Mouse (Mus musculus) heart, embryonic 16.5 days (tissue): ENCODE measurements at regions not wholly inside any gene's neighbourhood (a gene's known extent, or its start where the extent isn't known, plus 50 kb on each side); places are given as distances from the start of the nearest gene placed in this dataset.
"Not testable (repeated sequence)": the region's sequence is repeated elsewhere in the genome, so short reads cannot be mapped to it uniquely, and the experiment has no call there.

ENCODE experiments used
- ATAC-seq: fragments of 200-750 bp; cut with Nextera tagmentation; replicated peaks from 2 replicates; pipeline ENCODE4 v1.8.0; 2017; ENCODE audit warnings: moderate number of reproducible peaks; ENCODE audit not compliant: insufficient read depth, low FRiP score; ENCODE audit errors: extremely low read depth
- H3K27ac ChIP-seq: fragments of 300-500 bp; sonication (generic); 2 replicates; pipeline ENCODE4 v1.5.1; 2014; ENCODE audit warnings: mild to moderate bottlenecking, low read length, control low read depth, moderate library complexity
- H3K27me3 ChIP-seq: fragments of 300-500 bp; sonication (generic); 2 replicates; pipeline ENCODE4 v1.6.1; 2014; ENCODE audit warnings: low read length, mixed read lengths; ENCODE audit not compliant: control insufficient read depth, insufficient read depth
- H3K36me3 ChIP-seq: fragments of 300-500 bp; sonication (generic); 2 replicates; pipeline ENCODE4 v1.6.1; 2014; ENCODE audit not compliant: control insufficient read depth, insufficient read depth
- H3K4me1 ChIP-seq: fragments of 300-500 bp; sonication (generic); 2 replicates; pipeline ENCODE4 v1.6.1; 2014; ENCODE audit warnings: low read length, mixed read lengths; ENCODE audit not compliant: control insufficient read depth, insufficient read depth
- H3K4me2 ChIP-seq: fragments of 300-500 bp; sonication (generic); 2 replicates; pipeline ENCODE4 v1.6.1; 2014; ENCODE audit warnings: low read depth, mild to moderate bottlenecking, control low read depth, low read length
- H3K4me3 ChIP-seq: fragments of 300-500 bp; sonication (generic); 2 replicates; pipeline ENCODE4 v1.5.1; 2014; ENCODE audit warnings: mild to moderate bottlenecking, control low read depth, low read length
- H3K9ac ChIP-seq: fragments of 300-500 bp; sonication (generic); 2 replicates; pipeline ENCODE4 v1.6.1; 2014; ENCODE audit warnings: low read length, control low read depth
- H3K9me3 ChIP-seq: fragments of 300-500 bp; sonication (generic); replicated peaks from 2 replicates; pipeline ENCODE4 v1.6.1; 2016; ENCODE audit warnings: low read length; ENCODE audit not compliant: control insufficient read depth
- WGBS: fragments of 180-500 bp; shearing (Covaris S2); extraction: QIAGEN DNeasy Blood & Tissue Kit; methylation state at CpG from one replicate; pipeline ENCODE4 v1.1.7; 2014; 5-methylcytosine and 5-hydroxymethylcytosine counted together

- H3K27ac ChIP-seq: no peak overlapping the region
- H3K4me3 ChIP-seq: no peak overlapping the region
- H3K27me3 ChIP-seq: no peaks in the 10 kb centered on the region
- no peak overlapping the region for H3K4me2 ChIP-seq
- no peaks in the 10 kb centered on the region for H3K4me1 ChIP-seq
- ATAC-seq: 0 out of 2 replicates have a peak, but pooled peaks have one; percentile 32
- 43% methylated on average over 6 of the region's 6 CpGs for WGBS
- no peaks in the 10 kb centered on the region for H3K36me3 ChIP-seq
- H3K9me3 ChIP-seq: no peaks in the 10 kb centered on the region
- H3K9ac ChIP-seq: no peak overlapping the region
These were observed 95.6 kb upstream of the Thpo start for GRCm38 (mm10) chr16:20829732-20830435.

- Histone ChIP-seq H3K4me3 (no peak overlapping the region), H3K36me3 (no peaks in the 10 kb centered on the region), H3K4me2 (no peak overlapping the region), H3K27me3 (no peaks in the 10 kb centered on the region), H3K9me3 (no peaks in the 10 kb centered on the region), H3K4me1 (no peaks in the 10 kb centered on the region), H3K27ac (no peak overlapping the region), H3K9ac (no peak overlapping the region)
- no peak for ATAC-seq
- 74% methylated on average over 5 of the region's 5 CpGs for WGBS
These were observed 94.9 kb upstream of the Thpo start for GRCm38 (mm10) chr16:20828996-20829731.

- ATAC-seq: no peak
These were observed 89.9 kb upstream of the Thpo start for GRCm38 (mm10) chr16:20824226-20824625.

GRCm38 (mm10) chr16:20820939-20821338 lies 86.6 kb upstream of the Thpo start:
- Histone ChIP-seq H3K4me1 (peaks cover 13% of the 10 kb centered on the region), H3K9ac (no peak overlapping the region), H3K9me3 (no peaks in the 10 kb centered on the region), H3K4me3 (no peak overlapping the region), H3K27me3 (no peaks in the 10 kb centered on the region), H3K36me3 (no peaks in the 10 kb centered on the region), H3K4me2 (no peak overlapping the region), H3K27ac (no peak overlapping the region)
- ATAC-seq: no peak

More at GRCm38 (mm10) chr16:20824226-20824625, 89.9 kb upstream of the Thpo start:
- Histone ChIP-seq H3K9me3 (no peaks in the 10 kb centered on the region), H3K4me1 (peaks cover under 1% of the 10 kb centered on the region; the same call in 1 of the 2 replicates), H3K27ac (no peak overlapping the region), H3K4me3 (no peak overlapping the region), H3K36me3 (no peaks in the 10 kb centered on the region), H3K4me2 (no peak overlapping the region), H3K27me3 (no peaks in the 10 kb centered on the region), H3K9ac (no peak overlapping the region)
- WGBS: 75% methylated on average over 7 of the region's 7 CpGs

- 74% methylated on average over 3 of the region's 3 CpGs for WGBS
- H3K4me1 ChIP-seq: peaks cover 13% of the 10 kb centered on the region
These were observed 85.3 kb upstream of the Thpo start for GRCm38 (mm10) chr16:20819568-20819967.

GRCm38 (mm10) chr16:20818711-20819189 lies 84.4 kb upstream of the Thpo start:
- peak; percentile 28; the same call in 1 of the 2 replicates for ATAC-seq
- WGBS: 12% methylated on average over 5 of the region's 5 CpGs
- H3K4me2 ChIP-seq: peak overlapping the region; percentile 42
- no peaks in the 10 kb centered on the region for H3K27me3 ChIP-seq
- H3K4me1 ChIP-seq: peaks cover 13% of the 10 kb centered on the region
- H3K36me3 ChIP-seq: no peaks in the 10 kb centered on the region
- no peak overlapping the region; the same call in 1 of the 2 replicates for H3K27ac ChIP-seq
- H3K4me3 ChIP-seq: no peak overlapping the region; the same call in 1 of the 2 replicates
- H3K9me3 ChIP-seq: 0 out of 2 replicates have a peak, but pooled peaks cover 6% of the 10 kb centered on the region
- no peak overlapping the region for H3K9ac ChIP-seq

More at GRCm38 (mm10) chr16:20819568-20819967, 85.3 kb upstream of the Thpo start:
- Histone ChIP-seq H3K36me3 (no peaks in the 10 kb centered on the region), H3K4me3 (no peak overlapping the region), H3K27me3 (no peaks in the 10 kb centered on the region), H3K9me3 (0 out of 2 replicates have a peak, but pooled peaks cover 6% of the 10 kb centered on the region), H3K27ac (no peak overlapping the region), H3K4me2 (no peak overlapping the region), H3K9ac (no peak overlapping the region)
- no peak for ATAC-seq

- no peak overlapping the region for H3K4me3 ChIP-seq
- H3K4me1 ChIP-seq: peaks cover 13% of the 10 kb centered on the region
- H3K4me2 ChIP-seq: no peak overlapping the region
- H3K27me3 ChIP-seq: no peaks in the 10 kb centered on the region
- no peak for ATAC-seq
- 75% methylated on average over 2 of the region's 2 CpGs for WGBS
- no peak overlapping the region for H3K9ac ChIP-seq
- 0 out of 2 replicates have a peak, but pooled peaks cover 6% of the 10 kb centered on the region for H3K9me3 ChIP-seq
- H3K27ac ChIP-seq: no peak overlapping the region
- H3K36me3 ChIP-seq: no peaks in the 10 kb centered on the region
These were observed 80.7 kb upstream of the Thpo start for GRCm38 (mm10) chr16:20814976-20815375.

GRCm38 (mm10) chr16:20814240-20814639 lies 79.9 kb upstream of the Thpo start:
- Histone ChIP-seq H3K27me3 (no peaks in the 10 kb centered on the region), H3K36me3 (no peaks in the 10 kb centered on the region), H3K27ac (no peak overlapping the region), H3K4me3 (no peak overlapping the region), H3K4me1 (peaks cover 12% of the 10 kb centered on the region), H3K9me3 (0 out of 2 replicates have a peak, but pooled peaks cover 6% of the 10 kb centered on the region), H3K4me2 (no peak overlapping the region), H3K9ac (no peak overlapping the region)
- no peak for ATAC-seq

- H3K4me2 ChIP-seq, H3K27me3 ChIP-seq, ATAC-seq, H3K27ac ChIP-seq, H3K4me3 ChIP-seq, H3K9ac ChIP-seq, H3K9me3 ChIP-seq, H3K4me1 ChIP-seq, H3K36me3 ChIP-seq: not testable (repeated sequence)
- 85% methylated on average over 5 of the region's 5 CpGs for WGBS
These were observed 77.7 kb upstream of the Thpo start for GRCm38 (mm10) chr16:20812025-20812424.
